Mouse (Mus musculus) forebrain, postnatal 0 days (tissue): ENCODE results near the gene Enpp4. TPM values are rescaled to one million over a fixed set of nuclear protein-coding genes. Genes with fewer than 3 reads are reported as not detected.

ENCODE experiments used
- ATAC-seq: fragments of 200-750 bp; cut with Nextera tagmentation; 2 replicates; pipeline ENCODE4 v1.8.0; 2017; ENCODE audit warnings: mild to moderate bottlenecking, moderate library complexity
- DNase-seq: peaks from one replicate; pipeline ENCODE4 v3.0.0-alpha.2; 2015
- H3K27ac ChIP-seq: fragments of 300-500 bp; sonication (generic); 2 replicates; pipeline ENCODE4 v1.5.1; 2014; ENCODE audit warnings: low read depth, mild to moderate bottlenecking, antibody characterized with exemption, low read length, moderate library complexity, mixed read lengths
- H3K27me3 ChIP-seq: fragments of 300-500 bp; sonication (generic); 2 replicates; pipeline ENCODE4 v1.6.1; 2014; ENCODE audit warnings: mild to moderate bottlenecking, low read length, mixed read lengths; ENCODE audit not compliant: insufficient read depth
- H3K36me3 ChIP-seq: fragments of 300-500 bp; sonication (generic); 2 replicates; pipeline ENCODE4 v1.6.1; 2014; ENCODE audit warnings: mild to moderate bottlenecking, moderate library complexity; ENCODE audit not compliant: insufficient read depth
- H3K4me1 ChIP-seq: fragments of 300-500 bp; sonication (generic); 2 replicates; pipeline ENCODE4 v1.6.1; 2014; ENCODE audit warnings: antibody characterized with exemption; ENCODE audit not compliant: insufficient read depth
- H3K4me2 ChIP-seq: fragments of 300-500 bp; sonication (generic); 2 replicates; pipeline ENCODE4 v1.6.1; 2014; ENCODE audit warnings: low read depth, mild to moderate bottlenecking, moderate library complexity
- H3K4me3 ChIP-seq: fragments of 300-500 bp; sonication (generic); 2 replicates; pipeline ENCODE4 v1.5.1; 2014; ENCODE audit warnings: low read depth, low read length, mixed read lengths
- H3K9ac ChIP-seq: fragments of 300-500 bp; sonication (generic); 2 replicates; pipeline ENCODE4 v1.6.1; 2014; ENCODE audit warnings: mild to moderate bottlenecking
- H3K9me3 ChIP-seq: fragments of 300-500 bp; sonication (generic); 2 replicates; pipeline ENCODE4 v1.6.1; 2016; ENCODE audit warnings: low read length
- CTCF ChIP-seq: sonication (generic); IDR thresholded peaks from 2 replicates; pipeline ENCODE4 v1.5.1; 2016; ENCODE audit warnings: antibody characterized with exemption, control low read depth, low read depth
- WGBS: fragments of 180-500 bp; shearing (Covaris S2); extraction: QIAGEN DNeasy Blood & Tissue Kit; methylation state at CpG from one replicate; pipeline ENCODE4 v1.1.7; 2014; 5-methylcytosine and 5-hydroxymethylcytosine counted together
- polyA plus RNA-seq: library from polyadenylated mRNA; unstranded; fragments of >200 nt; fragmentation: Nextera tagmentation; extraction: Ambion mirVana; gene quantifications from 2 replicates; pipeline ENCODE4 v1.2.1, GENCODE M21; 2015
- total RNA-seq: library from RNA; depleted of rRNA; stranded (reverse); fragments of >200 nt; gene quantifications from 2 replicates; pipeline ENCODE4 v1.2.3, GENCODE M21; 2014

Gene Enpp4
- total and polyA plus RNA-seq, 2 experiments from 2014 or later, result 5.3 to 7.1 TPM

DNA sequence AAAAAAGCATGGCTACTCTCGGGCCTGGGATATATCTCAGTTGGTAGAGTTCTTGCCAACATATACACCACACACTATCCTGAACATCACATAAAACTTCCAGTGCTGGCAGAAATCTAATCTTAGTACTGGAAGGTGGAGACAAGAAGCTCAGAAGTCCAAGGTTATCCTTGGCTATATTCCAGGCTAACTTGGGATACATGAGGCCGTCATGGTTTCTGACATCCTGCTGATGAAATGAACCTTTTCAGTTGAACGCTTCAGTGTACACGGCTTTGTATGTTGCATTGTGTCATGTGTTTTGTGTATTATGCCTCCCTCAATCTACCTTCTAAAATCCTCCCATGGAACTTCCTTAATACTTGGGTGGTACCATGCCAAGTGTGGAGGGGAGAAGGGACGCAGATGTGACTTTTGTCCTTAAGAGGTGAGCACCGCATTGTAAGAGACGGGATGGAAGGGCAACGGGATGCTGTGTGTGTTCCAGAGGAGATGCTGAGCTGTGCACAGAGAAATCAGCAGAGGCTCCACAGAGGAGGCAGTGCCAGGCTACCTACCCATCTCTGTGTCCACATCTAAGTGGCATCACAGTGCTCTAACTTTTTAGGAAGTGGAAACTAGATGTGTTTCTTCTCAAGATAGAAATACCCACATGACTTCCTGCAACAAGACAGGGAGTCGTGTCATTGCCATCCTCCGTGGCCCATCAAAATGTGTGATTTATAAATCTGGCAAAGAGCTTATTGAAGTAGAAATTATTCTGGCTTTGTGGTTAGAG, 31.4 kb upstream of the Enpp4 start:
- H3K9ac ChIP-seq, result no peak overlapping the region
- 87% methylated on average over 10 of the region's 10 CpGs for WGBS
- no peak for ATAC-seq
- no peaks in the 10 kb centered on the region for H3K36me3 ChIP-seq
- no peaks in the 10 kb centered on the region for H3K27me3 ChIP-seq
- no peaks in the 10 kb centered on the region for H3K9me3 ChIP-seq
- no peak overlapping the region for H3K27ac ChIP-seq
- no peak overlapping the region for H3K4me2 ChIP-seq
- DNase-seq, result no peak
- TF ChIP-seq CTCF, result no peak
- H3K4me1 ChIP-seq, result no peaks in the 10 kb centered on the region
- no peak overlapping the region for H3K4me3 ChIP-seq

DNA sequence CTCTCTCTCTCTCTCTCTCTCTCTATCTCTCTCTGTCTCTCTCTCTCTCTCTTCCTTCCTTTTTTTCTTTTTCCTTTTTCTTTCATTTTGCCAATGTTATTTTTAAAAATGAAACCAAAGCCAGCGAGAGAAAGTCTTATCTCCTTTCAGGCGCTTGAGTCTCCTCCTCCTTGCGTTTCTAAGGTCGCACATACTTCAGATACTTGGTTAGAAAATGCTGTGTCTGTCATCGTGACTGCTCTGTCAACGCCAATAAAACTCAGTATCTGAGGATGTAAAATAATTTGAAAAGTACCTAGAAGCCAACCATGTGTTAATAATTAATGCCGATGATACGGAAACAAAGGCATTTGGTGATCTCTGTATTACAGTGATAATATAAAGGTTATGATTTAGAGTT, 30.4 kb upstream of the Enpp4 start:
- DNase-seq (no peak), ATAC-seq (no peak)
- H3K9ac ChIP-seq, result no peak overlapping the region
- no peak overlapping the region for H3K27ac ChIP-seq
- no peak overlapping the region for H3K4me2 ChIP-seq
- no peaks in the 10 kb centered on the region for H3K36me3 ChIP-seq
- no peak for TF ChIP-seq CTCF
- no peaks in the 10 kb centered on the region for H3K4me1 ChIP-seq
- H3K27me3 ChIP-seq, result no peaks in the 10 kb centered on the region
- 87% methylated on average over 8 of the region's 8 CpGs for WGBS
- H3K4me3 ChIP-seq, result no peak overlapping the region
- H3K9me3 ChIP-seq, result no peaks in the 10 kb centered on the region

DNA sequence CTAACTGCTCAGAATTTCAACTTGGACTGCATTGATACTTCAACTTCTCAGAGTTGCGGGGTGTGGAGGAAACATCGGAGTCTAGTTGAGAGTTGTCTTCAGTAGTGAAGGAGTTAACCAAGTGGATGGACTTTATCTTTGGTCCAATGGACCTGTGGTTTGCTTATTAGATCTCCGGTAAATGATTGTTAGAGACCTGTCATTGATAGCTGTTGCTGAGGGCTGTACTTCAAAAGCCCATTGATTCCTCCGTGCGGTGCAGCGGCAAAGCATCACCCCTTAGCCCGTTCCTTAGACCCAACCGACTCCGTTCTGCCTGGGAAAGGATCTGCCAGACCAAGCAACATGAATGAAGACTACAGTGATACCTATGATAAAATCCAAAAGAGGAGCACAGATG, 28.9 kb upstream of the Enpp4 start:
- ATAC-seq, result no peak
- WGBS, result 64% methylated on average over 9 of the region's 9 CpGs
- Histone ChIP-seq H3K4me3 (no peak overlapping the region), H3K4me2 (no peak overlapping the region), H3K36me3 (no peaks in the 10 kb centered on the region), H3K4me1 (no peaks in the 10 kb centered on the region), H3K9me3 (no peaks in the 10 kb centered on the region), H3K9ac (no peak overlapping the region), H3K27ac (no peak overlapping the region), H3K27me3 (no peaks in the 10 kb centered on the region)
- DNase-seq, result no peak
- no peak for TF ChIP-seq CTCF

DNA sequence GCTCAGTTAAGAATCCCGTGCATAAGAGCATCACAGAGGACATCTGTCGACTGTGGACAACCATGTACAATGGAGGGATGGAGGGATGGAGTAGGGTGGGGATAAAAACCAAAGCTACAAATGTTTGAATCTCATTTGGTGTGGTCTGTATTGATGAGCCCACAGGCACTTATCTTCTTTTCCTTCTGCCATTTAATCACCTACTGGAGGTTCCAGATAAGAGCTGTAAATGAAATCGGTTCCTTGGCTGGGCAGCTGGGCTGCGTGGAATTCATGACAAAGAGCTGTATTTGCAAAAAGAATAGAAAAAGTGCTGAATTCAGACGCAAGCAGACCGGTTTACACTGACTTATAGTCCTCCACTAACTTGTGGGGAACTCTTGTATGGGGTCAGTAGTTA, 28.5 kb upstream of the Enpp4 start:
- TF ChIP-seq CTCF, result no peak
- Histone ChIP-seq H3K4me2 (no peak overlapping the region), H3K9ac (no peak overlapping the region), H3K27ac (no peak overlapping the region), H3K9me3 (no peaks in the 10 kb centered on the region), H3K36me3 (no peaks in the 10 kb centered on the region), H3K4me1 (no peaks in the 10 kb centered on the region), H3K4me3 (no peak overlapping the region), H3K27me3 (no peaks in the 10 kb centered on the region)
- 77% methylated on average over 6 of the region's 6 CpGs for WGBS
- ATAC-seq (no peak), DNase-seq (no peak)

DNA sequence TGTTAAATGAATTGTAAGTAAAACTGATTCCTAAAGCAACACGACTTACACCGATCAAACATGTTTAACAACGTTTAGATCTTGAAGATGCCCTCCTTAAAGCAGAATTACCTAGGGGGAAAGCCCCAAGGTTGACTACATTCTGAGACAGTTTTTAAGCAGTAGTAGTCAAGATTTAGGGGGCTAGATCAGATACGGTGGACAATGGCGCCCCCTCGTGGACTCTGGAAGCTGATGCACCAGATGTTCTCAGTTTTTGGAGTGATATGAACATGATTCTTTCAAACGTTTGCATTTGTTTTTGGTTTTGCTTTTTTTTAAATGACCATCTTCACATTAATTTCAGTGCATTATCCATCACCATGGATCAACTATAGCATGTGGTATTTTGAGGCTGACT, 24.8 kb upstream of the Enpp4 start:
- ATAC-seq, result peak; percentile 45; the same call in 1 of the 2 replicates
- H3K27me3 ChIP-seq, result no peaks in the 10 kb centered on the region
- TF ChIP-seq CTCF, result peak; percentile 88
- no peaks in the 10 kb centered on the region for H3K9me3 ChIP-seq
- peak; percentile 84 for DNase-seq
- WGBS, result 12% methylated on average over 7 of the region's 7 CpGs
- H3K27ac ChIP-seq, result no peak overlapping the region
- no peak overlapping the region for H3K9ac ChIP-seq
- no peaks in the 10 kb centered on the region for H3K4me1 ChIP-seq
- no peak overlapping the region for H3K4me3 ChIP-seq
- no peaks in the 10 kb centered on the region for H3K36me3 ChIP-seq
- H3K4me2 ChIP-seq, result no peak overlapping the region

DNA sequence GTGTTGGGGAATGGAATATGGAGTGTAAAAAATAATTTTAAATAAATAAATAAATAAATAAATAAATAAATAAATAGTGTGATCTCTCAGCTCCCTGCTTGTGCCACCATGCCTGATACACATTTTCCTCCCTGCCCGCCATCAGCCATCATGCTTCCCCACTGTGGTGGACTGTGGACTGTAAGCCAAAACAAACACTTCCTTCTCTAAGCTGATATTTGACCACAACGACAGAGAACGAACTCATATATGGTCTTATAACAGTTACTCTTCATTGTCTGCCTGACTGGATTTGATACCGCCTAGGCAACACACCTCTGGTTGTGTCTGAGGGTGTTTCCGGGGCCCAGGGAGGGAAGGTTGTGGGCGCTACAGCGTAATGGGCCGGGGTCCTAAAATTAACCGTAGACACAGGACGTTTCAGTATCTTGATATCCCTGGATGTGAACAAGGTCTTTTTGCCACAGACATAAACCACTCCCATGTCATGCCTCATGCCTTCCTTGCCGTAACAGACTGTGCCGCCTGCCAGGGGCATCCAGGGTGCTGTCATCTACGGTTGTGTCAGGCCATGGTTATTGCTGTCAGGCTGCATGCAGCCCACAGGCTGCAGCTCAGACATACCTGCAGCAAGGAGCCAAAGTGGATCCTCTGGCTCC, 23.6 kb upstream of the Enpp4 start:
- Histone ChIP-seq H3K4me2 (no peak overlapping the region), H3K4me3 (no peak overlapping the region), H3K27me3 (no peaks in the 10 kb centered on the region), H3K36me3 (no peaks in the 10 kb centered on the region), H3K9me3 (no peaks in the 10 kb centered on the region), H3K27ac (no peak overlapping the region), H3K9ac (no peak overlapping the region), H3K4me1 (no peaks in the 10 kb centered on the region)
- no peak; the same call in 1 of the 2 replicates for ATAC-seq
- no peak for TF ChIP-seq CTCF
- no peak for DNase-seq
- 89% methylated on average over 13 of the region's 13 CpGs for WGBS

DNA sequence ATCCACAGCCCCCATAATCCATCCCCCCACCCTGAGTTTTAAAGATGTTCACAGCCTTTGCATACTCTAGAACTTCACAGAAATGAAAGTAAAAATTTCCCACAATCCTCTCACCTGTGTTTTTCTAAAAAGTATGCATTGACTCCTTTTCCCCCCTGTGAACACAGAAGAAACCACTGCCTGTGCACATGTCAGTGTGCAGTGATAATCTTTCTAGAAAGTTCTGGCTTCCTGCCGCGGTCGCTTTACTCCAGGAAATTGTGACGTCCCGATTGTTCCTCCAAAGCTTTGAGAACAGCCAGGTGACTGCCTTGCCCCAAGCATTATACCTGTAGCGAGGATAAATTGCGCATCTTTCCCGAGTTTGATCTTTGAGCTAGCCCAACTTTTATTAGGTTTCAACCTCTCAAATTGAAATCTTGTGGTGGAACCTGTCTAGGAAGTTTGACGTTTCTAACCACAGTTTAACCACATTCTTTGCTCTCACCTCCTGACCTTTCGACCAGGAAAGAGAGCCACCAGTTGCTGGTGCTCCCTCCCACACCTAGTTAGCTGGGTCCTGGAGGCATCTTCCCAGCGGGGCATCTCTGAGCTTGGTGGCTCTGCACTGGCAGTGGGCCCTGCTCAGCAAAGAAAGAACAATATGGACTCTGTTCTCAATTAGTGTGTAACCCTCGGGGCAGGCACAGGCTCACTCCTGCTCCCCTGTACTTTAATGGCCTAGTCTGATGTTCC, 15.9 kb upstream of the Enpp4 start:
- Histone ChIP-seq H3K36me3 (no peaks in the 10 kb centered on the region), H3K9ac (no peak overlapping the region), H3K4me2 (no peak overlapping the region), H3K4me3 (no peak overlapping the region), H3K9me3 (no peaks in the 10 kb centered on the region), H3K27ac (no peak overlapping the region), H3K4me1 (no peaks in the 10 kb centered on the region), H3K27me3 (no peaks in the 10 kb centered on the region)
- WGBS, result 77% methylated on average over 12 of the region's 12 CpGs
- DNase-seq, result no peak
- no peak for TF ChIP-seq CTCF
- ATAC-seq, result no peak
